Mouse (Mus musculus): ENCODE data around the gene Kcnk18.

GRCm38 (mm10) chr19:59260718-59261442 is 41.9 kb downstream of the Kcnk18 start, which contains the start of gene Slc18a2:
- TF ChIP-seq POLR2A (IDR thresholded peaks at IDR 0.05; ENCODE audit: borderline replicate concordance, extremely low read depth, low read depth, low read length) (no peak), CTCF (IDR thresholded peaks at IDR 0.05; ENCODE audit: insufficient read depth, low read length) (no peak)

Measured in lung, adult 2 months (tissue).